9 mouse cellular contexts compared by ENCODE assay signal in genomic region chr6:128469451-128469850, GRCm38 (mm10). TPM values are rescaled to one million over a fixed set of nuclear protein-coding genes. Genes with fewer than 3 reads are reported as not detected.
DNase-seq lines count a peak whose midpoint lies in the region; ATAC-seq and TF ChIP-seq lines count a peak whose summit lies in the region.
"Had no signal": no experiment of that assay in that cellular context is flagged by ENCODE, and none has a peak within 500 bp of the region (broad histone marks: within the 10 kb centered on the region; RNA-seq: fewer than 3 reads in every experiment).

No protein-coding gene starts in this region.

- no peaks in the 10 kb centered on the region for H3K9me3 ChIP-seq in forebrain, embryonic 11.5 days (ENCODE audit: control insufficient read depth, low read length)
- no peaks in the 10 kb centered on the region for H3K9me3 ChIP-seq in forebrain, embryonic 13.5 days (replicated peaks)
- H3K9me3 ChIP-seq in intestine, embryonic 15.5 days, result no peaks in the 10 kb centered on the region
- H3K9me3 ChIP-seq in liver, postnatal 0 days (ENCODE audit: low read length), result no peaks in the 10 kb centered on the region
- no peaks in the 10 kb centered on the region for H3K9me3 ChIP-seq in forebrain, embryonic 16.5 days (ENCODE audit: control insufficient read depth, low read length)
- H3K9me3 ChIP-seq: limb, embryonic 15.5 days had no signal

- no peak overlapping the region for H3K9ac ChIP-seq in forebrain, embryonic 11.5 days (ENCODE audit: low read length)
- no peak overlapping the region for H3K9ac ChIP-seq in forebrain, embryonic 13.5 days
- H3K9ac ChIP-seq in intestine, embryonic 15.5 days, result no peak overlapping the region
- no peak overlapping the region for H3K9ac ChIP-seq in liver, postnatal 0 days (replicated peaks)
- no peak overlapping the region for H3K9ac ChIP-seq in forebrain, embryonic 16.5 days (replicated peaks; ENCODE audit: low read depth, low read length)
- H3K9ac ChIP-seq: limb, embryonic 15.5 days had no signal

- no peak overlapping the region for H3K4me2 ChIP-seq in forebrain, embryonic 11.5 days (ENCODE audit: low read depth, low read length, severe bottlenecking)
- no peak overlapping the region for H3K4me2 ChIP-seq in forebrain, embryonic 13.5 days
- H3K4me2 ChIP-seq in intestine, embryonic 15.5 days (replicated peaks), result 0 out of 2 replicates have a peak overlapping the region, but pooled peaks have one; percentile 3
- H3K4me2 ChIP-seq in liver, postnatal 0 days (ENCODE audit: low read depth, low read length), result peak overlapping the region; percentile 26; the same call in 1 of the 2 replicates
- H3K4me2 ChIP-seq in forebrain, embryonic 16.5 days (ENCODE audit: low read length), result no peak overlapping the region
- H3K4me2 ChIP-seq: limb, embryonic 15.5 days had no signal

- TF ChIP-seq CTCF in liver, postnatal 0 days (IDR thresholded peaks at IDR 0.05; ENCODE audit: low read depth), result peak; percentile 20; the same call in 1 of the 2 replicates

- no peaks in the 10 kb centered on the region for H3K27me3 ChIP-seq in forebrain, embryonic 11.5 days (ENCODE audit: control insufficient read depth, insufficient read depth, low read length)
- no peaks in the 10 kb centered on the region for H3K27me3 ChIP-seq in forebrain, embryonic 13.5 days
- H3K27me3 ChIP-seq in intestine, embryonic 15.5 days (replicated peaks), result no peaks in the 10 kb centered on the region
- H3K27me3 ChIP-seq in liver, postnatal 0 days (ENCODE audit: insufficient read depth, low read length), result no peaks in the 10 kb centered on the region
- no peaks in the 10 kb centered on the region for H3K27me3 ChIP-seq in forebrain, embryonic 16.5 days (replicated peaks; ENCODE audit: control insufficient read depth, insufficient read depth, low read length)
- H3K27me3 ChIP-seq: limb, embryonic 15.5 days had no signal

- H3K36me3 ChIP-seq in forebrain, embryonic 11.5 days (ENCODE audit: control insufficient read depth, insufficient read depth, low read length), result no peaks in the 10 kb centered on the region
- H3K36me3 ChIP-seq in forebrain, embryonic 13.5 days (ENCODE audit: poor library complexity, severe bottlenecking), result no peaks in the 10 kb centered on the region
- no peaks in the 10 kb centered on the region for H3K36me3 ChIP-seq in intestine, embryonic 15.5 days
- H3K36me3 ChIP-seq in liver, postnatal 0 days (replicated peaks; ENCODE audit: insufficient read depth, low read length), result no peaks in the 10 kb centered on the region
- no peaks in the 10 kb centered on the region for H3K36me3 ChIP-seq in forebrain, embryonic 16.5 days (ENCODE audit: control insufficient read depth, insufficient read depth)
- H3K36me3 ChIP-seq: limb, embryonic 15.5 days had no signal

- peaks cover 4% of the 10 kb centered on the region; the same call in 1 of the 2 replicates for H3K4me1 ChIP-seq in forebrain, embryonic 11.5 days (replicated peaks; ENCODE audit: control insufficient read depth, insufficient read depth, low read length)
- H3K4me1 ChIP-seq in forebrain, embryonic 13.5 days, result peaks cover 11% of the 10 kb centered on the region
- no peaks in the 10 kb centered on the region for H3K4me1 ChIP-seq in intestine, embryonic 15.5 days (replicated peaks)
- H3K4me1 ChIP-seq in liver, postnatal 0 days (ENCODE audit: insufficient read depth), result peaks cover 4% of the 10 kb centered on the region
- peaks cover 5% of the 10 kb centered on the region; the same call in 1 of the 2 replicates for H3K4me1 ChIP-seq in forebrain, embryonic 16.5 days (replicated peaks; ENCODE audit: control insufficient read depth, insufficient read depth, low read length)
- H3K4me1 ChIP-seq: limb, embryonic 15.5 days had no signal

- H3K27ac ChIP-seq in forebrain, embryonic 11.5 days (ENCODE audit: low read depth, low read length), result no peak overlapping the region
- no peak overlapping the region for H3K27ac ChIP-seq in forebrain, embryonic 13.5 days
- H3K27ac ChIP-seq in intestine, embryonic 15.5 days, result no peak overlapping the region
- H3K27ac ChIP-seq in liver, postnatal 0 days (ENCODE audit: low read depth), result no peak overlapping the region
- no peak overlapping the region for H3K27ac ChIP-seq in forebrain, embryonic 16.5 days (ENCODE audit: low read length)
- H3K27ac ChIP-seq: limb, embryonic 15.5 days had no signal

- 9% methylated on average over 12 of the region's 12 CpGs for WGBS in forebrain, embryonic 11.5 days
- WGBS in forebrain, embryonic 13.5 days, result 10% methylated on average over 12 of the region's 12 CpGs
- 7% methylated on average over 12 of the region's 12 CpGs for WGBS in intestine, embryonic 15.5 days
- 6% methylated on average over 12 of the region's 12 CpGs for WGBS in liver, postnatal 0 days (ENCODE audit: insufficient replicate concordance)
- WGBS in forebrain, embryonic 16.5 days, result 16% methylated on average over 8 of the region's 12 CpGs

- 0 out of 2 replicates have a peak, but pooled peaks have one; percentile 22 for ATAC-seq in forebrain, embryonic 11.5 days (replicated peaks; ENCODE audit: low FRiP score)
- no peak for ATAC-seq in forebrain, embryonic 13.5 days
- 0 out of 2 replicates have a peak, but pooled peaks have one; percentile 20 for ATAC-seq in intestine, embryonic 15.5 days
- ATAC-seq in liver, postnatal 0 days, result peak; percentile 43; the same call in 1 of the 2 replicates
- no peak for ATAC-seq in forebrain, embryonic 16.5 days

- H3K4me3 ChIP-seq in forebrain, embryonic 11.5 days (ENCODE audit: low read depth, low read length), result no peak overlapping the region
- no peak overlapping the region for H3K4me3 ChIP-seq in forebrain, embryonic 13.5 days
- H3K4me3 ChIP-seq in intestine, embryonic 15.5 days (replicated peaks), result 0 out of 2 replicates have a peak overlapping the region, but pooled peaks have one; percentile 6
- no peak overlapping the region for H3K4me3 ChIP-seq in liver, postnatal 0 days (ENCODE audit: low read depth, low read length)
- no peak overlapping the region for H3K4me3 ChIP-seq in forebrain, embryonic 16.5 days (replicated peaks; ENCODE audit: low read length)
- H3K4me3 ChIP-seq: limb, embryonic 15.5 days had no signal

- TF ChIP-seq EP300 in liver, postnatal 0 days (IDR thresholded peaks at IDR 0.05; ENCODE audit: low read depth), result no peak

- peak; percentile 66 for DNase-seq in forebrain, embryonic 11.5 days (ENCODE audit: low spot score)
- DNase-seq in 416B (ENCODE audit: low read depth), result peak; percentile 67
- peak; percentile 36 for DNase-seq in c-Kit-positive CD71-positive TER-119-positive erythroid progenitor cells, embryonic 14.5 days (ENCODE audit: low spot score)
- DNase-seq in liver, postnatal 0 days, result peak; percentile 72
- peak; percentile 86 for DNase-seq in testis, postnatal 10 days (ENCODE audit: low spot score)

RNA-seq across cellular contexts. Expression of gene Fkbp4, which starts 31.0 kb away (rescaled TPM):
- polyA plus RNA-seq in forebrain, embryonic 11.5 days (2014; fragmentation: Nextera tagmentation; extraction: Ambion mirVana), result 601 and 640 TPM in 2 replicates
- polyA plus RNA-seq in forebrain, embryonic 13.5 days (2015; fragmentation: Nextera tagmentation; extraction: Ambion mirVana), result 454 and 497 TPM in 2 replicates
- polyA plus RNA-seq in intestine, embryonic 15.5 days (2015; fragmentation: Nextera tagmentation; extraction: Ambion mirVana), result 511 and 518 TPM in 2 replicates
- 79.9 and 80.2 TPM in 2 replicates for polyA plus RNA-seq in liver, postnatal 0 days (2015; fragmentation: Nextera tagmentation; extraction: Ambion mirVana)
- 428 TPM in 2 replicates for polyA plus RNA-seq in forebrain, embryonic 16.5 days (2015; fragmentation: Nextera tagmentation; extraction: Ambion mirVana)

RNA-seq across cellular contexts. Expression of gene Itfg2, which starts 44.7 kb away (rescaled TPM):
- 34.6 and 35.3 TPM in 2 replicates for polyA plus RNA-seq in forebrain, embryonic 11.5 days (2014; fragmentation: Nextera tagmentation; extraction: Ambion mirVana)
- 35.2 and 38.1 TPM in 2 replicates for polyA plus RNA-seq in forebrain, embryonic 13.5 days (2015; fragmentation: Nextera tagmentation; extraction: Ambion mirVana)
- 24.4 and 24.8 TPM in 2 replicates for polyA plus RNA-seq in intestine, embryonic 15.5 days (2015; fragmentation: Nextera tagmentation; extraction: Ambion mirVana)
- polyA plus RNA-seq in liver, postnatal 0 days (2015; fragmentation: Nextera tagmentation; extraction: Ambion mirVana), result 5.6 and 7.7 TPM in 2 replicates
- 37.7 and 43.0 TPM in 2 replicates for polyA plus RNA-seq in forebrain, embryonic 16.5 days (2015; fragmentation: Nextera tagmentation; extraction: Ambion mirVana)

RNA-seq across cellular contexts. Expression of gene Pzp, which starts 57.1 kb away (rescaled TPM):
- polyA plus RNA-seq in forebrain, embryonic 11.5 days (2014; fragmentation: Nextera tagmentation; extraction: Ambion mirVana), result 0.05 TPM in 1 of 2 replicates, not detected in the other
- 0.43 TPM in 1 of 2 replicates, not detected in the other for polyA plus RNA-seq in forebrain, embryonic 13.5 days (2015; fragmentation: Nextera tagmentation; extraction: Ambion mirVana)
- polyA plus RNA-seq in intestine, embryonic 15.5 days (2015; fragmentation: Nextera tagmentation; extraction: Ambion mirVana), result 2.0 and 3.8 TPM in 2 replicates
- 1,244 and 1,400 TPM in 2 replicates for polyA plus RNA-seq in liver, postnatal 0 days (2015; fragmentation: Nextera tagmentation; extraction: Ambion mirVana)
- not detected in 2 replicates for polyA plus RNA-seq in forebrain, embryonic 16.5 days (2015; fragmentation: Nextera tagmentation; extraction: Ambion mirVana)

Comparison
In these comparisons a context has a peak if more than half of its experiments do, and no peak if none do; other contexts are left out.
1. ATAC-seq: peak in forebrain, embryonic 11.5 days (single experiment), intestine, embryonic 15.5 days (single experiment) and liver, postnatal 0 days (single experiment); none in forebrain, embryonic 13.5 days (single experiment) and forebrain, embryonic 16.5 days (single experiment).
2. DNase-seq: peak in every context shown above with its lines; median percentile 86 in testis, postnatal 10 days; 72 in liver, postnatal 0 days; 67 in 416B; 66 in forebrain, embryonic 11.5 days; 36 in c-Kit-positive CD71-positive TER-119-positive erythroid progenitor cells, embryonic 14.5 days.
3. H3K4me2 ChIP-seq: peak in intestine, embryonic 15.5 days (single experiment) and liver, postnatal 0 days (single experiment); none in forebrain, embryonic 11.5 days (single experiment), forebrain, embryonic 13.5 days (single experiment) and forebrain, embryonic 16.5 days (single experiment).
4. RNA of gene Pzp, which starts 57.1 kb away (polyA plus RNA-seq): 1,244 to 1,400 TPM in liver, postnatal 0 days; 2.0 to 3.8 TPM in intestine, embryonic 15.5 days, 0.05 TPM in forebrain, embryonic 11.5 days, not detected in forebrain, embryonic 16.5 days and 0.43 TPM in forebrain, embryonic 13.5 days; every median in the first group is over 100 times any median in the second.